ENCODE assay signal across 10 mouse cellular contexts in the genomic region with DNA sequence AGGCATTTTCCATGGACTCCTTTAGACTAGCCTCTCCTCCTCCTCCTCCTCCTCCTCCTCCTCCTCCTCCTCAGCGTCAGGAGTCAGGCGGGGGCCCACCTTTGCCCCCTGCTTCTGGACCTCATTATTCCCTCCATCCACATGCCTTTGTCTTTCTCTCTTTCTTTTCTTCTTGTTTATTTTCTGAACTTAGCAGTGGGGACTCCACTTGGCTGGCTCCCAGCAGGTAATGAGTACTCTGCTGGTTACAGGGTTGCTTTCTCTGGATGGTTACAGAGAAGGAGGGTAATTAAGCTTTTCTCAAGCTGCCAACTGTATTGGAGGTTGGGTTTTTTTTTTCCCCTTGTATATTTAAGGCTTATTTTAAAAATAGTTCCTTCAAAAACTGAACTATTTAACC.
A peak's percentile ranks its signal among the peaks of the same experiment; 100 is the strongest.
DNase-seq lines count a peak whose midpoint lies in the region; ATAC-seq lines count a peak whose summit lies in the region.
"Had no signal": no experiment of that assay in that cellular context is flagged by ENCODE, and none has a peak within 500 bp of the region (broad histone marks: within the 10 kb centered on the region; RNA-seq: fewer than 3 reads in every experiment).

No protein-coding gene starts in this region.

- no peaks in the 10 kb centered on the region for H3K36me3 ChIP-seq in embryonic facial prominence, embryonic 10.5 days (replicated peaks)
- H3K36me3 ChIP-seq in forebrain, embryonic 15.5 days = no peaks in the 10 kb centered on the region
- no peaks in the 10 kb centered on the region for H3K36me3 ChIP-seq in liver, embryonic 11.5 days (ENCODE audit: control insufficient read depth, insufficient read depth, low read length)

- no peak overlapping the region for H3K9ac ChIP-seq in forebrain, embryonic 15.5 days (replicated peaks)
- no peak overlapping the region for H3K9ac ChIP-seq in liver, embryonic 11.5 days (ENCODE audit: low read depth, low read length)

- no peaks in the 10 kb centered on the region for H3K27me3 ChIP-seq in embryonic facial prominence, embryonic 10.5 days (replicated peaks; ENCODE audit: low read depth, poor library complexity, severe bottlenecking)
- no peaks in the 10 kb centered on the region for H3K27me3 ChIP-seq in forebrain, embryonic 15.5 days
- H3K27me3 ChIP-seq in liver, embryonic 11.5 days (replicated peaks; ENCODE audit: control insufficient read depth, insufficient read depth, low read length) = no peaks in the 10 kb centered on the region

- H3K27ac ChIP-seq in embryonic facial prominence, embryonic 10.5 days (replicated peaks) = peak overlapping the region; percentile 67
- peak overlapping the region; percentile 46 for H3K27ac ChIP-seq in forebrain, embryonic 15.5 days (replicated peaks)
- no peak overlapping the region for H3K27ac ChIP-seq in liver, embryonic 11.5 days (ENCODE audit: low read depth, low read length)

- ATAC-seq in forebrain, embryonic 15.5 days (replicated peaks) = no peak; the same call in 1 of the 2 replicates
- ATAC-seq in liver, embryonic 11.5 days (replicated peaks; ENCODE audit: low FRiP score) = no peak
- ATAC-seq: intestine, embryonic 16.5 days; midbrain, embryonic 16.5 days had no signal

- peaks cover 8% of the 10 kb centered on the region for H3K4me1 ChIP-seq in embryonic facial prominence, embryonic 10.5 days
- H3K4me1 ChIP-seq in forebrain, embryonic 15.5 days = peaks cover 16% of the 10 kb centered on the region
- H3K4me1 ChIP-seq in liver, embryonic 11.5 days (replicated peaks; ENCODE audit: control insufficient read depth, insufficient read depth, low read length) = peaks cover 2% of the 10 kb centered on the region; the same call in 1 of the 2 replicates

- DNase-seq in layer of hippocampus, adult 11-12 months (ENCODE audit: low spot score) = peak; percentile 46
- no peak for DNase-seq in layer of hippocampus, postnatal 25 days (ENCODE audit: extremely low spot score in 1 of 2, low spot score in 1 of 2)
- DNase-seq in embryonic facial prominence, embryonic 10.5 days (ENCODE audit: low spot score) = peak; percentile 37
- DNase-seq in kidney, postnatal 10 days = peak; percentile 29
- DNase-seq in B cell, adult 2 months = no peak
- no peak for DNase-seq in gastrocnemius, postnatal 25 days
- no peak for DNase-seq in liver, embryonic 11.5 days (ENCODE audit: low spot score)

- no peak overlapping the region for H3K4me2 ChIP-seq in forebrain, embryonic 15.5 days (replicated peaks)
- no peak overlapping the region for H3K4me2 ChIP-seq in liver, embryonic 11.5 days

- WGBS in embryonic facial prominence, embryonic 10.5 days = 15% methylated on average over 2 of the region's 2 CpGs
- 0% methylated on average over 2 of the region's 2 CpGs for WGBS in forebrain, embryonic 15.5 days
- 56% methylated on average over 2 of the region's 2 CpGs for WGBS in liver, embryonic 11.5 days

- H3K4me3 ChIP-seq in embryonic facial prominence, embryonic 10.5 days = no peak overlapping the region
- H3K4me3 ChIP-seq in forebrain, embryonic 15.5 days = no peak overlapping the region
- no peak overlapping the region for H3K4me3 ChIP-seq in liver, embryonic 11.5 days (ENCODE audit: low read depth, low read length)

- H3K9me3 ChIP-seq in embryonic facial prominence, embryonic 10.5 days = no peaks in the 10 kb centered on the region
- no peaks in the 10 kb centered on the region for H3K9me3 ChIP-seq in forebrain, embryonic 15.5 days
- no peaks in the 10 kb centered on the region; the same call in 1 of the 2 replicates for H3K9me3 ChIP-seq in liver, embryonic 11.5 days (ENCODE audit: control insufficient read depth, low read length)

Comparison
In these comparisons a context has a peak if more than half of its experiments do, and no peak if none do; other contexts are left out.
1. DNase-seq: peak in layer of hippocampus, adult 11-12 months (single experiment), embryonic facial prominence, embryonic 10.5 days (single experiment) and kidney, postnatal 10 days (single experiment); none in layer of hippocampus, postnatal 25 days (0 of 2), B cell, adult 2 months (0 of 2), gastrocnemius, postnatal 25 days (single experiment) and liver, embryonic 11.5 days (single experiment).